Mouse (Mus musculus) cortical plate, adult 2 months (tissue): ENCODE measurements around the gene Naa40.

ENCODE experiments used
- CTCF ChIP-seq: fragments of 200-500 bp; IDR thresholded peaks from 2 replicates; pipeline ENCODE4 v1.5.1; 2011; ENCODE audit warnings: mild to moderate bottlenecking, control low read depth, low read length; ENCODE audit not compliant: insufficient read depth; ENCODE audit errors: extremely low read depth
- POLR2A ChIP-seq: fragments of 200-500 bp; IDR thresholded peaks from 2 replicates; pipeline ENCODE4 v1.6.1; 2011; ENCODE audit warnings: mild to moderate bottlenecking, low read length, control low read depth; ENCODE audit not compliant: insufficient read depth; ENCODE audit errors: extremely low read depth

DNA sequence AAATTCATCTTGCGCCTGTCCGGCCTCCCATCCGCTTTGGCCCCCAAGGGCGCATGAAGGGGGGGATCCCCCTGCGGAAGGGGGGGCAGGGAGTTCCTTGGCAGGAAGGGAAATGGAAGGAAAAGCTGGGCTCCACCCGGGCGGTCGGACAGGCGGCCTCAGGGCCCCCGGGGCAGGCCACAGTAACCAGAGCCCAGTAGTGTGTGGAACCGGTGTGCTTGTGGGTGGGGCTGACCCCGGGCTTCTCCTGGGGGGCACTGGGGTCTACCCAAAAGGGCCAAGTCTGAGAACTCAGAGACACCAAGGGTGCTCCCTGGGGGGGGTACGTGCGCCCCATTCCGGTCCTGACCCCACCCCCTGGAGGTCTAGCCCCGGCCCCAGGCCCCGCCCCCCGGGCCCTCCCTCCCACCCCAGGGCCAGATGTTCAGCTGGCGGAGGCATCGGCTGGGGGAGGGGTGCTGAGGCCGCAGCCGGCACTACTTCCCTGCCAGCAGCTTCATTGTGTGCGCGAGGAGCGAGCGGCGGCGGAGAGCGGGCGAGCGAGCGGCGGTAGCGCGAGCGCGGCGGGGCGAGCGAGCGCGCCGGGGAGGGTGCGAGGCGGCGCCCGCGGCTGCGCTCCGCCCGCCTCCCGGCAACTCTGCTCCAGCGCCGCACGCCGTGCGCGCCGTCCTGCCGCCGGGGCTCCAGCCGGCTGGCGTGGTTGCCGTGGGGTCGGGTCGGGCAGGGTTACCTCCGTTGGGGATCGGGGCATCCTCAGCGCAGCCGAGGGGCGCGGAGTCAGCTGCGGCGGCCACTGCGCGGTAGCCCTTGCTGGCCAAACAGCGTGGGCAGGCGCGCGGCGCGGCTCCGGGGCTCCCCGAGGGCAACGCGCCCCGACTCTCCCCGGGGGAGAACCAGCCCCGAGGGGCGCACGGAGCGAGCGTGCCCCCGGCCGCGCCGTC is 27.1 kb upstream of the Naa40 start:
- TF ChIP-seq CTCF (no peak), POLR2A (no peak)
